Mouse (Mus musculus): Measurements from ENCODE around the gene Gm10277.
"Not testable (repeated sequence)": the region's sequence is repeated elsewhere in the genome, so short reads cannot be mapped to it uniquely, and the experiment has no call there.

The Gm10277 gene

GRCm38 (mm10) chr11:77775701-77776400, 11.7 kb downstream of the Gm10277 start:
- no peak for DNase-seq (ENCODE audit: low read depth in 2 of 2, low spot score in 2 of 2)

- DNase-seq (ENCODE audit: low read depth in 2 of 2, low spot score in 2 of 2) = no peak
Observed at GRCm38 (mm10) chr11:77771879-77772713, 15.5 kb downstream of the Gm10277 start.

GRCm38 (mm10) chr11:77770346-77770745, 17.2 kb downstream of the Gm10277 start:
- DNase-seq (ENCODE audit: low read depth in 2 of 2, low spot score in 2 of 2) = no peak

GRCm38 (mm10) chr11:77769496-77769895, 18.1 kb downstream of the Gm10277 start:
- DNase-seq (ENCODE audit: low read depth in 2 of 2, low spot score in 2 of 2) = no peak

GRCm38 (mm10) chr11:77766351-77767001, 21.1 kb downstream of the Gm10277 start:
- DNase-seq (ENCODE audit: low read depth in 2 of 2, low spot score in 2 of 2) = peak; percentile 10 to 22

- DNase-seq (ENCODE audit: low read depth in 2 of 2, low spot score in 2 of 2) = no peak
Observed at GRCm38 (mm10) chr11:77765459-77765777, 22.1 kb downstream of the Gm10277 start.

GRCm38 (mm10) chr11:77764694-77765458, 22.7 kb downstream of the Gm10277 start:
- no peak for DNase-seq (ENCODE audit: low read depth in 2 of 2, low spot score in 2 of 2)

- peak in 1 of 2 experiments; percentile 21 for DNase-seq (ENCODE audit: low read depth in 2 of 2, low spot score in 2 of 2)
Observed at GRCm38 (mm10) chr11:77763673-77764340, 23.7 kb downstream of the Gm10277 start.

GRCm38 (mm10) chr11:77762783-77763672, 24.5 kb downstream of the Gm10277 start, which contains the start of gene Myo18a:
Myo18a (plus strand) TSS chr11:77763246.
- DNase-seq (ENCODE audit: low read depth in 2 of 2, low spot score in 2 of 2) = peak; percentile 77 to 80

GRCm38 (mm10) chr11:77760031-77760430, 27.5 kb downstream of the Gm10277 start:
- DNase-seq (ENCODE audit: low read depth in 2 of 2, low spot score in 2 of 2) = no peak

- no peak for DNase-seq (ENCODE audit: low read depth in 2 of 2, low spot score in 2 of 2)
Observed at GRCm38 (mm10) chr11:77753469-77753868, 34.1 kb downstream of the Gm10277 start.

- no peak for DNase-seq (ENCODE audit: low read depth in 2 of 2, low spot score in 2 of 2)
Observed at GRCm38 (mm10) chr11:77752525-77752924, 35.0 kb downstream of the Gm10277 start.

GRCm38 (mm10) chr11:77748996-77749395, 38.6 kb downstream of the Gm10277 start:
- DNase-seq (ENCODE audit: low read depth in 2 of 2, low spot score in 2 of 2) = no peak

- DNase-seq (ENCODE audit: low read depth in 2 of 2, low spot score in 2 of 2) = not testable (repeated sequence)
Observed at GRCm38 (mm10) chr11:77747103-77747502, 40.4 kb downstream of the Gm10277 start.

GRCm38 (mm10) chr11:77746652-77747051, 40.9 kb downstream of the Gm10277 start:
- no peak for DNase-seq (ENCODE audit: low read depth in 2 of 2, low spot score in 2 of 2)

- peak; percentile 19 to 55 for DNase-seq (ENCODE audit: low read depth in 2 of 2, low spot score in 2 of 2)
Observed at GRCm38 (mm10) chr11:77743966-77744365, 43.6 kb downstream of the Gm10277 start.

GRCm38 (mm10) chr11:77738555-77738954, 49.0 kb downstream of the Gm10277 start:
- no peak for DNase-seq (ENCODE audit: low read depth in 2 of 2, low spot score in 2 of 2)

- DNase-seq (ENCODE audit: low read depth in 2 of 2, low spot score in 2 of 2) = peak; percentile 58 to 59
Observed at GRCm38 (mm10) chr11:77737289-77737688, 50.3 kb downstream of the Gm10277 start.

Measured in CD8-positive naive resting alpha-beta T cell, adult 2 months (primary cell).